Mouse (Mus musculus) erythroblast, embryonic 14.5 days (primary cell): ENCODE measurements around the gene Pus1. TPM values are rescaled to one million over a fixed set of nuclear protein-coding genes. Genes with fewer than 3 reads are reported as not detected.
A peak's percentile ranks its signal among the peaks of the same experiment; 100 is the strongest.

Experiments
- H3K27me3 ChIP-seq: 2 replicates; pipeline ENCODE4 v1.6.1; 2012; ENCODE audit warnings: inconsistent platforms; ENCODE audit not compliant: control insufficient read depth
- H3K36me3 ChIP-seq: 2 replicates; pipeline ENCODE4 v1.6.1; 2012; ENCODE audit warnings: mild to moderate bottlenecking, inconsistent platforms; ENCODE audit not compliant: control insufficient read depth
- H3K4me1 ChIP-seq: 2 replicates; pipeline ENCODE4 v1.6.1; 2012; ENCODE audit warnings: inconsistent platforms; ENCODE audit not compliant: control insufficient read depth
- H3K4me3 ChIP-seq: replicated peaks from 2 replicates; pipeline ENCODE3; 2012; ENCODE audit warnings: moderate library complexity, mild to moderate bottlenecking, inconsistent platforms
- H3K9me3 ChIP-seq: 2 replicates; pipeline ENCODE4 v1.6.1; 2012; ENCODE audit warnings: low read length, inconsistent platforms, mixed read lengths; ENCODE audit not compliant: control insufficient read depth
- GATA1 ChIP-seq: IDR thresholded peaks from 2 replicates; pipeline ENCODE4 v1.6.1; 2012; ENCODE audit warnings: low read length, inconsistent platforms, mixed read lengths
- TAL1 ChIP-seq: IDR thresholded peaks from 3 replicates; pipeline ENCODE4 v1.6.1; 2012; ENCODE audit warnings: low read length, inconsistent platforms, mixed read lengths
- polyA plus RNA-seq: library from polyadenylated mRNA; stranded (reverse); fragments of >175 nt; gene quantifications from 2 replicates; pipeline ENCODE4 v1.2.3, GENCODE M21; 2012

Gene Pus1
- polyA plus RNA-seq, 1 experiment, result 3.7 TPM

- H3K4me3 ChIP-seq, result peak within 1 kb of the TSS; percentile 98
Measured at GRCm38 (mm10) chr5:110770448-110771158, 9.9 kb downstream of the Pus1 start, which contains the start of gene Ep400. Gene Ep400 (minus strand): TSS chr5:110770717.

GRCm38 (mm10) chr5:110770031-110770445, 10.4 kb downstream of the Pus1 start:
- Histone ChIP-seq H3K36me3 (peaks cover 69% of the 10 kb centered on the region), H3K27me3 (no peaks in the 10 kb centered on the region), H3K4me1 (peaks cover 53% of the 10 kb centered on the region), H3K4me3 (peak overlapping the region; percentile 98), H3K9me3 (no peaks in the 10 kb centered on the region)
- TF ChIP-seq GATA1, result no peak
- no peak for TF ChIP-seq TAL1

More at GRCm38 (mm10) chr5:110770448-110771158, 9.9 kb downstream of the Pus1 start, which contains the start of gene Ep400:
- Histone ChIP-seq H3K27me3 (no peaks in the 10 kb centered on the region), H3K36me3 (peaks cover 69% of the 10 kb centered on the region), H3K9me3 (no peaks in the 10 kb centered on the region), H3K4me1 (peaks cover 51% of the 10 kb centered on the region)
- TF ChIP-seq TAL1 (no peak), GATA1 (no peak)

GRCm38 (mm10) chr5:110769272-110769671, 11.2 kb downstream of the Pus1 start:
- TF ChIP-seq GATA1 (no peak), TAL1 (peak; percentile 46)
- peaks cover 67% of the 10 kb centered on the region for H3K36me3 ChIP-seq
- H3K4me1 ChIP-seq, result peaks cover 52% of the 10 kb centered on the region

GRCm38 (mm10) chr5:110763890-110764289, 16.6 kb downstream of the Pus1 start:
- peaks cover 50% of the 10 kb centered on the region for H3K4me1 ChIP-seq
- no peaks in the 10 kb centered on the region for H3K9me3 ChIP-seq
- peaks cover 61% of the 10 kb centered on the region for H3K36me3 ChIP-seq
- TF ChIP-seq GATA1, result no peak
- TF ChIP-seq TAL1, result no peak
- H3K27me3 ChIP-seq, result no peaks in the 10 kb centered on the region
- no peak overlapping the region for H3K4me3 ChIP-seq

More at GRCm38 (mm10) chr5:110769272-110769671, 11.2 kb downstream of the Pus1 start:
- Histone ChIP-seq H3K9me3 (no peaks in the 10 kb centered on the region), H3K27me3 (no peaks in the 10 kb centered on the region), H3K4me3 (peak overlapping the region; percentile 98)

GRCm38 (mm10) chr5:110745021-110745420, 35.4 kb downstream of the Pus1 start:
- peaks cover 68% of the 10 kb centered on the region for H3K36me3 ChIP-seq

GRCm38 (mm10) chr5:110739496-110740275, 40.8 kb downstream of the Pus1 start:
- no peaks in the 10 kb centered on the region for H3K27me3 ChIP-seq
- H3K4me1 ChIP-seq, result no peaks in the 10 kb centered on the region; the same call in 1 of the 2 replicates
- H3K9me3 ChIP-seq, result no peaks in the 10 kb centered on the region
- H3K4me3 ChIP-seq, result no peak overlapping the region
- no peak for TF ChIP-seq GATA1
- no peak for TF ChIP-seq TAL1
- peaks cover 88% of the 10 kb centered on the region for H3K36me3 ChIP-seq

More at GRCm38 (mm10) chr5:110745021-110745420, 35.4 kb downstream of the Pus1 start:
- H3K9me3 ChIP-seq, result no peaks in the 10 kb centered on the region
- H3K4me3 ChIP-seq, result no peak overlapping the region
- peaks cover 12% of the 10 kb centered on the region for H3K4me1 ChIP-seq
- TF ChIP-seq GATA1 (no peak), TAL1 (no peak)
- no peaks in the 10 kb centered on the region for H3K27me3 ChIP-seq

GRCm38 (mm10) chr5:110735606-110736005, 44.9 kb downstream of the Pus1 start:
- no peak for TF ChIP-seq GATA1
- no peak for TF ChIP-seq TAL1
- Histone ChIP-seq H3K9me3 (no peaks in the 10 kb centered on the region), H3K4me3 (no peak overlapping the region), H3K27me3 (no peaks in the 10 kb centered on the region), H3K4me1 (no peaks in the 10 kb centered on the region; the same call in 1 of the 2 replicates), H3K36me3 (peaks cover 95% of the 10 kb centered on the region)

GRCm38 (mm10) chr5:110733231-110733823, 47.1 kb downstream of the Pus1 start:
- TF ChIP-seq GATA1, result no peak
- no peak for TF ChIP-seq TAL1
- H3K4me1 ChIP-seq, result no peaks in the 10 kb centered on the region; the same call in 1 of the 2 replicates
- H3K27me3 ChIP-seq, result no peaks in the 10 kb centered on the region
- H3K4me3 ChIP-seq, result no peak overlapping the region
- no peaks in the 10 kb centered on the region for H3K9me3 ChIP-seq
- H3K36me3 ChIP-seq, result peaks cover 94% of the 10 kb centered on the region

GRCm38 (mm10) chr5:110731227-110731626, 49.2 kb downstream of the Pus1 start:
- Histone ChIP-seq H3K36me3 (peaks cover 93% of the 10 kb centered on the region), H3K27me3 (no peaks in the 10 kb centered on the region)

More at GRCm38 (mm10) chr5:110731227-110731626, 49.2 kb downstream of the Pus1 start:
- Histone ChIP-seq H3K9me3 (no peaks in the 10 kb centered on the region), H3K4me3 (no peak overlapping the region), H3K4me1 (no peaks in the 10 kb centered on the region; the same call in 1 of the 2 replicates)
- TF ChIP-seq TAL1 (no peak), GATA1 (no peak)
